ENCODE assay signal across 9 mouse cellular contexts in genomic region chr2:170877936-170878335, GRCm38 (mm10).
DNase-seq lines count a peak whose midpoint lies in the region; ATAC-seq and TF ChIP-seq lines count a peak whose summit lies in the region.
"Had no signal": no experiment of that assay in that cellular context is flagged by ENCODE, and none has a peak within 500 bp of the region (broad histone marks: within the 10 kb centered on the region; RNA-seq: fewer than 3 reads in every experiment).

No protein-coding gene starts in this region.

- peak; percentile 29; the same call in 1 of the 2 replicates for ATAC-seq in hindbrain, embryonic 12.5 days (ENCODE audit: low FRiP score)
- ATAC-seq in hindbrain, embryonic 14.5 days (ENCODE audit: low FRiP score) = no peak
- ATAC-seq in lung, embryonic 14.5 days (ENCODE audit: insufficient read depth) = peak; percentile 22; the same call in 1 of the 2 replicates
- ATAC-seq in stomach, embryonic 14.5 days (ENCODE audit: insufficient number of reproducible peaks, insufficient read depth, low FRiP score, low read depth) = peak; percentile 20; the same call in 1 of the 2 replicates
- ATAC-seq in stomach, postnatal 0 days (ENCODE audit: low FRiP score, low TSS enrichment) = no peak

- TF ChIP-seq CTCF in lung, embryonic 14.5 days (IDR thresholded peaks at IDR 0.05; ENCODE audit: low read depth) = no peak
- no peak for TF ChIP-seq CTCF in stomach, postnatal 0 days (IDR thresholded peaks at IDR 0.05; ENCODE audit: low read depth)

- no peak overlapping the region for H3K9ac ChIP-seq in hindbrain, embryonic 12.5 days
- H3K9ac ChIP-seq in hindbrain, embryonic 14.5 days = no peak overlapping the region
- no peak overlapping the region for H3K9ac ChIP-seq in lung, embryonic 14.5 days
- no peak overlapping the region for H3K9ac ChIP-seq in stomach, embryonic 14.5 days (replicated peaks; ENCODE audit: low read depth, low read length)
- no peak overlapping the region for H3K9ac ChIP-seq in stomach, postnatal 0 days (ENCODE audit: low read length)
- H3K9ac ChIP-seq: hindbrain, embryonic 15.5 days had no signal

- peaks cover 15% of the 10 kb centered on the region for H3K4me1 ChIP-seq in hindbrain, embryonic 12.5 days
- H3K4me1 ChIP-seq in hindbrain, embryonic 14.5 days (replicated peaks; ENCODE audit: control insufficient read depth, insufficient read depth, low read length) = peaks cover 8% of the 10 kb centered on the region; the same call in 1 of the 2 replicates
- no peaks in the 10 kb centered on the region for H3K4me1 ChIP-seq in lung, embryonic 14.5 days (ENCODE audit: insufficient read depth)
- no peaks in the 10 kb centered on the region for H3K4me1 ChIP-seq in stomach, embryonic 14.5 days (ENCODE audit: control insufficient read depth, insufficient read depth, low read length)
- H3K4me1 ChIP-seq in stomach, postnatal 0 days (replicated peaks; ENCODE audit: control insufficient read depth, insufficient read depth) = no peaks in the 10 kb centered on the region

- WGBS in hindbrain, embryonic 12.5 days = 62% methylated on average over 5 of the region's 5 CpGs
- WGBS in hindbrain, embryonic 14.5 days = 68% methylated on average over 5 of the region's 5 CpGs
- 51% methylated on average over 5 of the region's 5 CpGs for WGBS in lung, embryonic 14.5 days
- 54% methylated on average over 5 of the region's 5 CpGs for WGBS in stomach, embryonic 14.5 days
- 56% methylated on average over 5 of the region's 5 CpGs for WGBS in stomach, postnatal 0 days

- no peak overlapping the region for H3K4me2 ChIP-seq in hindbrain, embryonic 12.5 days (replicated peaks)
- H3K4me2 ChIP-seq in hindbrain, embryonic 14.5 days (replicated peaks) = no peak overlapping the region
- no peak overlapping the region for H3K4me2 ChIP-seq in lung, embryonic 14.5 days
- no peak overlapping the region for H3K4me2 ChIP-seq in stomach, embryonic 14.5 days (replicated peaks; ENCODE audit: low read depth, low read length)
- no peak overlapping the region for H3K4me2 ChIP-seq in stomach, postnatal 0 days (replicated peaks; ENCODE audit: low read depth)
- H3K4me2 ChIP-seq: hindbrain, embryonic 15.5 days had no signal

- TF ChIP-seq EP300 in stomach, postnatal 0 days (optimal IDR thresholded peaks at IDR 0.05) = no peak

- no peak overlapping the region for H3K27ac ChIP-seq in hindbrain, embryonic 12.5 days
- no peak overlapping the region for H3K27ac ChIP-seq in hindbrain, embryonic 14.5 days
- H3K27ac ChIP-seq in lung, embryonic 14.5 days (ENCODE audit: low read depth) = no peak overlapping the region
- no peak overlapping the region for H3K27ac ChIP-seq in stomach, embryonic 14.5 days (ENCODE audit: low read length)
- no peak overlapping the region for H3K27ac ChIP-seq in stomach, postnatal 0 days (replicated peaks)
- H3K27ac ChIP-seq: hindbrain, embryonic 15.5 days; macrophage had no signal

- no peak for DNase-seq in hindbrain, embryonic 14.5 days (ENCODE audit: low spot score)
- DNase-seq in lung, embryonic 14.5 days = no peak
- DNase-seq in lung, postnatal 4 days = no peak
- no peak for DNase-seq in stomach, postnatal 0 days (ENCODE audit: low spot score)
- DNase-seq in T-cell, adult 2 months (ENCODE audit: low spot score) = no peak

- no peaks in the 10 kb centered on the region for H3K27me3 ChIP-seq in hindbrain, embryonic 12.5 days
- H3K27me3 ChIP-seq in hindbrain, embryonic 14.5 days (ENCODE audit: control insufficient read depth, insufficient read depth, low read length) = no peaks in the 10 kb centered on the region
- no peaks in the 10 kb centered on the region for H3K27me3 ChIP-seq in lung, embryonic 14.5 days (ENCODE audit: insufficient read depth, low read length)
- no peaks in the 10 kb centered on the region for H3K27me3 ChIP-seq in stomach, embryonic 14.5 days (ENCODE audit: control insufficient read depth, insufficient read depth, low read length)
- H3K27me3 ChIP-seq in stomach, postnatal 0 days (ENCODE audit: control insufficient read depth, insufficient read depth, low read length) = no peaks in the 10 kb centered on the region
- H3K27me3 ChIP-seq: hindbrain, embryonic 15.5 days had no signal

- no peaks in the 10 kb centered on the region for H3K9me3 ChIP-seq in hindbrain, embryonic 12.5 days (replicated peaks)
- no peaks in the 10 kb centered on the region for H3K9me3 ChIP-seq in hindbrain, embryonic 14.5 days (ENCODE audit: control insufficient read depth, low read length)
- no peaks in the 10 kb centered on the region for H3K9me3 ChIP-seq in lung, embryonic 14.5 days (ENCODE audit: low read depth, low read length)
- no peaks in the 10 kb centered on the region for H3K9me3 ChIP-seq in stomach, embryonic 14.5 days (ENCODE audit: control insufficient read depth, low read depth, low read length)
- H3K9me3 ChIP-seq in stomach, postnatal 0 days (ENCODE audit: control insufficient read depth, low read length) = no peaks in the 10 kb centered on the region
- H3K9me3 ChIP-seq: hindbrain, embryonic 15.5 days had no signal

- no peak overlapping the region for H3K4me3 ChIP-seq in hindbrain, embryonic 12.5 days
- no peak overlapping the region for H3K4me3 ChIP-seq in hindbrain, embryonic 14.5 days (replicated peaks; ENCODE audit: low read length)
- no peak overlapping the region for H3K4me3 ChIP-seq in lung, embryonic 14.5 days (ENCODE audit: low read depth, low read length)
- no peak overlapping the region for H3K4me3 ChIP-seq in stomach, embryonic 14.5 days (ENCODE audit: low read depth, low read length)
- no peak overlapping the region for H3K4me3 ChIP-seq in stomach, postnatal 0 days (ENCODE audit: low read depth, low read length)
- H3K4me3 ChIP-seq: hindbrain, embryonic 15.5 days had no signal

- no peaks in the 10 kb centered on the region for H3K36me3 ChIP-seq in hindbrain, embryonic 12.5 days
- H3K36me3 ChIP-seq in hindbrain, embryonic 14.5 days (replicated peaks; ENCODE audit: control insufficient read depth, insufficient read depth) = no peaks in the 10 kb centered on the region; the same call in 1 of the 2 replicates
- no peaks in the 10 kb centered on the region for H3K36me3 ChIP-seq in lung, embryonic 14.5 days (ENCODE audit: insufficient read depth)
- H3K36me3 ChIP-seq in stomach, embryonic 14.5 days (ENCODE audit: control insufficient read depth, insufficient read depth, low read length) = no peaks in the 10 kb centered on the region
- H3K36me3 ChIP-seq in stomach, postnatal 0 days (ENCODE audit: control insufficient read depth, insufficient read depth, low read length) = no peaks in the 10 kb centered on the region
- H3K36me3 ChIP-seq: hindbrain, embryonic 15.5 days had no signal

Comparison
In these comparisons a context has a peak if more than half of its experiments do, and no peak if none do; other contexts are left out.
1. ATAC-seq: peak in hindbrain, embryonic 12.5 days (single experiment), lung, embryonic 14.5 days (single experiment) and stomach, embryonic 14.5 days (single experiment); none in hindbrain, embryonic 14.5 days (single experiment) and stomach, postnatal 0 days (single experiment).